Mouse (Mus musculus) gastrocnemius, postnatal 36 days (tissue): ENCODE data around the gene Marco. TPM values are rescaled to one million over a fixed set of nuclear protein-coding genes. Genes with fewer than 3 reads are reported as not detected.

Experiments used
- DNase-seq, 2 experiments: peaks; one replicate each; pipeline ENCODE4 v3.0.0; 2022
- intact Hi-C: fragments of 180-260 bp; cut with DNase I; formaldehyde crosslinking; loops from one replicate; pipeline ENCODE4 v1.15.1; 2025
- total RNA-seq, 2 experiments: library from RNA; stranded (reverse); gene quantifications; 2 replicates each; pipeline ENCODE4 v1.2.3; 2021

The Marco gene
- total RNA-seq, 2 experiments from 2014 or later = 0.18 TPM; not detected in 1

GRCm38 (mm10) chr1:120449662-120450061 is 55.2 kb downstream of the Marco start:
- DNase-seq = no peak
- intact Hi-C loops = no loop called here

GRCm38 (mm10) chr1:120443228-120443639 is 61.6 kb downstream of the Marco start:
- no peak for DNase-seq
- intact Hi-C loops = no loop called here

GRCm38 (mm10) chr1:120441587-120441986 is 63.2 kb downstream of the Marco start:
- DNase-seq = no peak
- intact Hi-C loops = no loop called here

- DNase-seq = no peak
- intact Hi-C loops = no loop called here
Measured at GRCm38 (mm10) chr1:120435591-120435990, 69.2 kb downstream of the Marco start.

- no peak for DNase-seq
- intact Hi-C loops = no loop called here
Measured at GRCm38 (mm10) chr1:120430171-120430570, 74.7 kb downstream of the Marco start.

GRCm38 (mm10) chr1:120425587-120425986 is 79.2 kb downstream of the Marco start:
- intact Hi-C loops = no loop called here
- DNase-seq = no peak

Other genes starting within 250 kb of the Marco start
- gene Steap3, start 232.3 kb downstream of the Marco start, total RNA-seq = 10 to 100 TPM; 17.8 to 19.2 TPM
- gene C1ql2, start 164.4 kb downstream of the Marco start, total RNA-seq = not detected
- gene En1, start 97.4 kb upstream of the Marco start, total RNA-seq = 1 to 10 TPM; 6.8 to 7.4 TPM